Mouse (Mus musculus) natural killer cell, adult 2 months (primary cell): ENCODE measurements around the gene Fam161b.
A peak's percentile ranks its signal among the peaks of the same experiment; 100 is the strongest.

ENCODE experiments used
- DNase-seq, 2 experiments: peaks; one replicate each; pipeline ENCODE4 v3.0.0; 2022; ENCODE audit warnings: low spot score in 2 of 2

Fam161b gene

GRCm38 (mm10) chr12:84361555-84362489, at the start of gene Fam161b, which contains the start of gene Coq6:
TSS of gene Fam161b (minus strand) at chr12:84361833.
TSS of gene Coq6 (plus strand) at chr12:84361657.
- peak; percentile 92 for DNase-seq

GRCm38 (mm10) chr12:84408819-84409507, 47.3 kb upstream of the Fam161b start, which contains the start of the genes Entpd5 and Bbof1:
TSS of gene Entpd5 (minus strand) at chr12:84409029.
TSS of gene Bbof1 (plus strand) at chr12:84409071.
- peak; percentile 82 to 87 for DNase-seq

GRCm38 (mm10) chr12:84407874-84408818, 46.5 kb upstream of the Fam161b start:
- peak; percentile 70 to 81 for DNase-seq

GRCm38 (mm10) chr12:84407259-84407658, 45.6 kb upstream of the Fam161b start:
- DNase-seq = no peak

GRCm38 (mm10) chr12:84404541-84404940, 42.9 kb upstream of the Fam161b start:
- no peak for DNase-seq

GRCm38 (mm10) chr12:84402923-84403322, 41.3 kb upstream of the Fam161b start:
- no peak for DNase-seq

GRCm38 (mm10) chr12:84400653-84401052, 39.0 kb upstream of the Fam161b start:
- no peak for DNase-seq

- no peak for DNase-seq
These were observed 38.4 kb upstream of the Fam161b start for GRCm38 (mm10) chr12:84400068-84400467.

GRCm38 (mm10) chr12:84399663-84400062, 38.0 kb upstream of the Fam161b start:
- DNase-seq = no peak

- no peak for DNase-seq
These were observed 37.5 kb upstream of the Fam161b start for GRCm38 (mm10) chr12:84399135-84399534.

GRCm38 (mm10) chr12:84398629-84399028, 37.0 kb upstream of the Fam161b start:
- no peak for DNase-seq

GRCm38 (mm10) chr12:84397685-84398084, 36.1 kb upstream of the Fam161b start:
- DNase-seq = no peak

GRCm38 (mm10) chr12:84396947-84397679, 35.5 kb upstream of the Fam161b start:
- DNase-seq = no peak

- no peak for DNase-seq
These were observed 32.2 kb upstream of the Fam161b start for GRCm38 (mm10) chr12:84393847-84394246.

- DNase-seq = no peak
These were observed 31.0 kb upstream of the Fam161b start for GRCm38 (mm10) chr12:84392681-84393080.

- DNase-seq = no peak
These were observed 28.7 kb upstream of the Fam161b start for GRCm38 (mm10) chr12:84390336-84390735.

- peak in 1 of 2 experiments; percentile 32 for DNase-seq
These were observed 27.3 kb upstream of the Fam161b start for GRCm38 (mm10) chr12:84388774-84389400.

- DNase-seq = peak in 1 of 2 experiments; percentile 28
These were observed 26.5 kb upstream of the Fam161b start for GRCm38 (mm10) chr12:84388097-84388496.

- DNase-seq = no peak
These were observed 23.8 kb upstream of the Fam161b start for GRCm38 (mm10) chr12:84385408-84385807.

GRCm38 (mm10) chr12:84384644-84385081, 23.0 kb upstream of the Fam161b start:
- no peak for DNase-seq
